Mouse (Mus musculus) cerebellum, adult (tissue): ENCODE measurements around the gene C9orf72.

Source experiments
- ATAC-seq: cut with Nextera tagmentation; 2 replicates; pipeline ENCODE4 v1.9.2; 2017; ENCODE audit warnings: mild to moderate bottlenecking, moderate library complexity, mixed read lengths; ENCODE audit not compliant: insufficient number of reproducible peaks, low FRiP score, low TSS enrichment

C9orf72 gene

GRCm38 (mm10) chr4:35143472-35144102 lies 82.4 kb downstream of the C9orf72 start:
- ATAC-seq, result no peak
